Mouse (Mus musculus) regulatory T cell (primary cell): ENCODE measurements at regions not wholly inside any gene's neighbourhood (a gene's known extent, or its start where the extent isn't known, plus 50 kb on each side); places are given as distances from the start of the nearest gene placed in this dataset.

Source experiments
- in situ Hi-C: fragments of 300-600 bp; cut with MboI, MseI; formaldehyde crosslinking; loops from one replicate; pipeline ENCODE4 v1.15.1; 2025; ENCODE audit warnings: high pct_unique_total_duplicates

GRCm38 (mm10) chr17:7538402-7539087 is 153.3 kb upstream of the Unc93a2 start:
- in situ Hi-C loops = no loop called here

GRCm38 (mm10) chr17:7537618-7538266 is 152.5 kb upstream of the Unc93a2 start:
- in situ Hi-C loops = no loop called here

- in situ Hi-C loops = no loop called here
Measured at GRCm38 (mm10) chr17:7537210-7537609, 151.9 kb upstream of the Unc93a2 start.

DNA sequence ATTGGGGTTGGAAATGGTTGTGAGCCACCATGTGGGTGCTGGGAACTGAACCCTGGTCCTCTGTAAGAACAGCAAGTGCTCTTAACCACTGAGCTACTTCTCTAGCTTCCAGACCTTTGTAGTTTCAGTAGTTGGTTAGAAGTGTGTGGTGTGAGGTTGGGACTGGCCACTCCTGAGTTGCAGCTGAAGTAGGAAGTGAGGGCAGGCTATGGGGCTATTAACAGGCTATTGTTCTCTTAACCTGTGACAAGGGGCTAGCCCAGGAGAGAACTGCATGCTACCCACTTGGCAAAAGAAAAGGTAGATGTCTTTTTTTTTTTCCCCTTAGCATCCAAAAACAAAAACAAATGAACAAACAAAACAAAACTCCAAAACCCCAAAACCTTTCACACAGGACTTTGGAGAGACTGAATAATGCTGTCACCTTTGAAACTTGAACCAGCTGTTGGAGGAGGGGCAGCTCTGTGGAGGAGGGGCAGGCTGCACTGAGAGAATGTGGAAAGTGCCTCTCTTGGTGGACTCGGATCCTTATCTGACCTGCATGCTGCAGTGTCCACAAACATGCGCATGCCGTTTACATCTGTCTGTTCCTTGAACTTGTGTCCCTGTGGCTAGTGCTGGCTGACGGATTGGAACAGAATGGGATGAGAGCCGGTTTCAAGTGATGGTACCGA is 149.3 kb upstream of the Unc93a2 start:
- in situ Hi-C loops = no loop called here

GRCm38 (mm10) chr17:7533552-7533951 is 148.3 kb upstream of the Unc93a2 start:
- in situ Hi-C loops = no loop called here

GRCm38 (mm10) chr17:7532618-7533017 is 147.4 kb upstream of the Unc93a2 start:
- in situ Hi-C loops = no loop called here

GRCm38 (mm10) chr17:7529304-7529703 is 144.0 kb upstream of the Unc93a2 start:
- in situ Hi-C loops = loop anchor here (10.0 kb wide), 1 partner anchor 235 kb away; no protein-coding TSS in a partner anchor

DNA sequence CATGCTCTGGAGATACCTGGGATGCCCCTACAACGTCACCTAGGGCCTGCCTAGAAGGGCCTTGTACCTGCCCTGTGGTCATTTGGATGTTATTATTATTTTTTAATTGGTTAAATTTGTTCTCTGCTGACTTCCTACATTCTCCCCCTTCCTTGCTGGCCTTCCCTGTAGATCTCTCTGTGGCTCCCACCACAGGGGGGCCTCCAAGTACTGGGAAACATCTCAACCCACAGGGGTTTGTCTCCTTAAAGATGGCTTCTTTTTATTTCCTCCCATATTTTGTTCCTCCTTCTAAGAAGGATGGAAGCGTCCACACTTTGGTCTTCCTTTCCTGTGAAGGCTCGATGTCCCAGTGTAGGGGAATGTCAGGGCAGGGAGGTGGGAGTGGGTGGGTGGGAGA is 142.4 kb upstream of the Unc93a2 start:
- in situ Hi-C loops = loop anchor here (10.0 kb wide), 1 partner anchor 233 kb away; no protein-coding TSS in a partner anchor

DNA sequence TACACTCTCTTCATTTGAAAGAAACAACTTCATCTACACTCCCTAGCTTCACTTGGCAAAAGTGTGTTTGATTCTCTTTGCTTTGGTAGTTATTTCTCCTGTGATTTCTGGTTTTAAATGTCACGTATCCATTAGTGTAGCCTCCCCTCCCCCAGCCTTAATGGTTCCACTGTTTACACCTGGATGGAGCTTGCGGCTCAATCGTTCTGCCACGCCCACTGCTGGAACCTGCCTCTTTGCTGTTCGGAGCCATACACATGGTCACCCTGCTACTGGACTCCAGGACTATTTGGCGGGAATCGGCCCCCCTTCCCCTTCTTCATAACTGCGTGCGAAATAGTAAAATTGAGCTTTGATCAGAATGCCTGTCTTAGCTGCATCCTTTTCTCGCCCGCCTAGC is 139.2 kb upstream of the Unc93a2 start:
- in situ Hi-C loops = loop anchor here (5.0 to 10.0 kb wide), 2 partner anchors 57 to 230 kb away; no protein-coding TSS in a partner anchor

- in situ Hi-C loops = loop anchor here (5.0 to 10.0 kb wide), 2 partner anchors 54 to 226 kb away; no protein-coding TSS in a partner anchor
Measured at GRCm38 (mm10) chr17:7521127-7521526, 135.9 kb upstream of the Unc93a2 start.
